Mouse (Mus musculus) cortical plate, adult 2 months (tissue): ENCODE results near the gene Pigz. TPM values are rescaled to one million over a fixed set of nuclear protein-coding genes. Genes with fewer than 3 reads are reported as not detected.

Experiments
- H3K27ac ChIP-seq: fragments of 200-500 bp; 2 replicates; pipeline ENCODE4 v1.5.1; 2012; ENCODE audit warnings: low read length, control low read depth, inconsistent platforms; ENCODE audit not compliant: insufficient read depth
- H3K4me1 ChIP-seq: fragments of 200-500 bp; 2 replicates; pipeline ENCODE4 v1.6.1; 2011; ENCODE audit warnings: low read length; ENCODE audit not compliant: control insufficient read depth, insufficient read depth
- H3K4me3 ChIP-seq: fragments of 200-500 bp; 2 replicates; pipeline ENCODE4 v1.5.1; 2011; ENCODE audit warnings: mild to moderate bottlenecking, low read length, control low read depth; ENCODE audit not compliant: insufficient read depth
- CTCF ChIP-seq: fragments of 200-500 bp; IDR thresholded peaks from 2 replicates; pipeline ENCODE4 v1.5.1; 2011; ENCODE audit warnings: mild to moderate bottlenecking, control low read depth, low read length; ENCODE audit not compliant: insufficient read depth; ENCODE audit errors: extremely low read depth
- POLR2A ChIP-seq: fragments of 200-500 bp; IDR thresholded peaks from 2 replicates; pipeline ENCODE4 v1.6.1; 2011; ENCODE audit warnings: mild to moderate bottlenecking, low read length, control low read depth; ENCODE audit not compliant: insufficient read depth; ENCODE audit errors: extremely low read depth
- polyA plus RNA-seq: library from polyadenylated mRNA; depleted of rRNA; stranded (reverse); fragments of >200 nt; gene quantifications from 2 replicates; pipeline ENCODE4 v1.2.3, GENCODE M21; 2012

Pigz gene
- polyA plus RNA-seq, 1 experiment = 24.6 TPM

DNA sequence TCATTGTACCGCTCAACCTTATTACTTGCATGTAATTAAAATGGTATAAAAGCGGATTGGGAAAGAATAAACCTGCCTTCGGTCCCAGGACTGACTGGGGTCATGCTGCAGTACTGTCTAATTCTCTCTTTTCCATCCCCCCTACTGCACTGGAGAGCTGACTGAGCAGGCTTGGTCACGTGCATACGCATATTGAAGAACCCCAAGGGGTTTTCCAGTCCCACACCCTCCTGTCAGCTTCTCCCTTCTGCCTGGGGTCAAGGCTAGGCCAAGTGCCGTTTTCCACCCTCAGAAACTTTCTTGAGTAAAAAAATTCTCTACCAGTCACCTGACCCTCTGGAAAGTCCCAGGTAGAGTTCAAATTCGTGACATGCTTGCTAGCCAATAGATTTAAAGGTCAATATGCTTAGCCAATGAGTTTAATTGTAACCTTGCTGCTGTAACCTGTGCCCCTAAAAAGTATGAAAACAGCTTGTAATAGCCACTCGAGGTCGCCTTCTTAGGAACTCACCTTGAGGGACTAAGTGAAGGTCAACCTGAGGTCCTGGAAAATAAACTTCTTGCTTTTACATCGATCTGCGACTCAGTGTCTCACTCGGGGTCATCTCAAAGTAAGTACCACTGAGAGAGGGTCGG, 7.0 kb upstream of the Pigz start:
- Histone ChIP-seq H3K4me3 (no peak overlapping the region), H3K27ac (no peak overlapping the region), H3K4me1 (no peaks in the 10 kb centered on the region)
- TF ChIP-seq CTCF (no peak), POLR2A (no peak)

DNA sequence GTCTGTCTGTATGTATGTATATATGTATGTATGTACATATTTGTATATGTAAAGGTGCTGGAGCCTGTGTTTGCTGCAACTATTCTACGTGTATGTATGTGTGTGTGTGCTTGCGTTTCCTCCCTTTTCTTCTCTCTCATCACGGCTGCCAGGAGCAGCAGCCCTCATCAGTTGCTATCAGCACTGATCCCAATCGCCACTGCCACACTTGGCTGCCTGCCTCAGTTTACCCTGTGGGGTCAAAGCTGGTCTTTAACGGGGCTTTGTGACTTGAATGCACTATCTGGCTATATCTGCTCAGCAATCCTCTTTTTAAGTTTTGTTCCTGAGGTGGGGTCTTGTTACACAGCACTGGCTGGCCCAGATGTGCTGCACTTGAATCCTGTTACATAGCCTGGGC, 6.2 kb upstream of the Pigz start:
- Histone ChIP-seq H3K4me3 (no peak overlapping the region), H3K27ac (no peak overlapping the region), H3K4me1 (no peaks in the 10 kb centered on the region)
- TF ChIP-seq CTCF (no peak), POLR2A (no peak)

DNA sequence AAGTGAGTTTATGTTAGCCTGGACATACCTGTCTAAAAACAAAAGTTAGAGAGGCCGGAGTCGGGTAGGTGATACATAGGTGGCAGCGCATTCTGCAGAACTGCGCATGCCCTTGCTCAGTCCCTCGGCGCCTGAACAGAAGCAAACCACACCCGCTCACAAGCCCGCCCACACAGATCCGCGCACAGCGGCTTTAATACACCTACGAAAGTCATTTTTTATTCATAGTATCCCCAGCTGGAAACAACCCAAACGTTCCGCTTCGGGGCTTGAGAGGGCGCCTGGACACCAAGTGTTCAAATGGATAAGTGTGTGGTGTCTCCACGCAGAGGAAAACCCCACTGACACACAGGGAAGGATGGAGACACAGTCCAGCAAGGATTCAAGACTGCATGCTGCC, 2.3 kb upstream of the Pigz start:
- peak overlapping the region; percentile 61 for H3K27ac ChIP-seq
- H3K4me1 ChIP-seq = no peaks in the 10 kb centered on the region
- no peak overlapping the region for H3K4me3 ChIP-seq
- TF ChIP-seq CTCF (no peak), POLR2A (no peak)

DNA sequence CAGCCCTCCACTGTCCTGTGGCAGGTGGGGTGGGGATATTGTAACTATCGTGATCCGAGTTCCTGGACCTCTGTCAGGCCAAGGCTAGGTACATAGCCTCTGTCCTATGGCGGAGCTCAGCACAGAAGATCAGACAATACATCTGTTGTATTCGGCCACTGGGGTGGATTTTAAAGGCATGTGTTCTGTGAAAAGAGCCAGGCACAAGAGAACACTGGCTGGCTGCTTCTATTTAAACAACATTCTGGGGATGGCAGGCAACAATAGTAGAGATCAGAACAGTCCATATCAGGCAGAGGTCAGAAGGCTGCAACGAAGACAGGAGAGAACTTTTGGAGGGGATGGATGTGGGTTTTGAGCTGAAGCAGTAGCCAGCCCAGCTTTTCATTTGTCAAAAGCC, 1.4 kb upstream of the Pigz start:
- Histone ChIP-seq H3K4me1 (no peaks in the 10 kb centered on the region), H3K4me3 (no peak overlapping the region)
- no peak for TF ChIP-seq POLR2A
- no peak for TF ChIP-seq CTCF

DNA sequence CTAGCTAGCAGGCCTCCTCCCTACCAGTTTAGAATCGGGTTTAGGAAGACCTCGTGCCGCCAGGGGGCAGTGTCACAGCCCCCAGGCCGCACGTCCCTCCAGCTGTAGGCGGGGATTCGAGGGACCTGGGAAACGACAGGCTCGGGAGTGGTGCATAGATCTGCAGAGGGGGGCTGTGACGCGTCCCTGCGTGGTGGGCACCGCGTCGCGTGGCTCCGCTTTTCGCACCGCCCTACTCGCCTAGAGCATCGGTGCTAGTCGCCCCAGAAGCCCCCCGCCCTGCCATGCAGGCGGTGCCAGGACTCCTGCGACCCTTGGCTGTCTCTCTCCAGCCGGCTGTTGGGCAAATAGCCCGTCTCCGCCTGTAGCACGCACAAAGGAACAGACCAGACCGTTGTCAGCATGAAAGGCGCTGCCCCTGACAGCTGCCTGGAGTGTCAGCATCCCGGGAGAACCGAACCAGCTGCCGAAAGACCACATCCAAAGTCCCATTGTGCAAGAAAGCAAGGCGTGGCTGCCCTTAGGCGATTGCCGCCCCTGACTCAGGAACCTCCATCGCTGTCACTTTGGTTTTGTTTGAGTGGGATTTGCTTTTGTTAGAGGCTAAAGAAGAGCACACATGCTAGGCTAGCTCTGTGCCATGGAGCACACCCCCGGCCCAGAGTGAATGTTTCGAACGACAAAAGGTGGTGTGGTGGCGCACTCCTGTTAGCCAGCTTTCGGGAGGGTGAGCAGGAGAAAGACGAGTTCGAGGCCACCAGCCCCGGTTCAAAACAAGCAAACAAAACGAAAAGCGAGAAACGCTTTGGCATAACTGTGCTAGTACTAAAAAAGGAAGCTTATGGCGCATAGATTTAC, 582 bp upstream of the Pigz start:
- Histone ChIP-seq H3K4me3 (peak overlapping the region; percentile 52), H3K27ac (peak overlapping the region; percentile 61), H3K4me1 (no peaks in the 10 kb centered on the region)
- TF ChIP-seq CTCF (peak; percentile 71), POLR2A (peak; percentile 74; the same call in 1 of the 2 replicates)

More for the DNA sequence above, 1.4 kb upstream of the Pigz start:
- H3K27ac ChIP-seq = peak overlapping the region; percentile 61

DNA sequence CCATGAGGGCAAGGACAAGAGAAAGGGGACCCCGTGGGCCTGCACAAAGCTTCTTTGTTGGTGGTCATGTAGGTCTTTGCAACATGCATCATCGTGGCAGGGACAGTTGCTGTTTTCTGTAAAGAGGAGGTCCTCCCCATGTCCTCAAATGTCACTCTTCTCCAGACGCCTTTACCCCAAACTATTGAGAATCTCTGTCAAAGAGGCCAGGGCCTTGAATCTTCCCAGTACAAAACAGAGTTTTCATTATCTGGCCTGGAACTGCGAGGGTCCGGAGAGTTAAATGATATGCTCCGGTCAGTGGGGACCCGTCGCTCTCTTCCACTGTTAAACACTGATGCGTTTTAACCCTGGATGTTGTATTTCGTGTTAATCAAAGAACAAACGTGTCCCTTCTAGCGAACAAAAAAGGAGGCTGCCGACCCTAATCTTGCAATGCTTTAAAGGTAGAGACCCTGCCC, 929 bp downstream of the Pigz start:
- Histone ChIP-seq H3K4me3 (peak overlapping the region; percentile 52), H3K27ac (peak overlapping the region; percentile 61), H3K4me1 (no peaks in the 10 kb centered on the region)
- no peak for TF ChIP-seq POLR2A
- TF ChIP-seq CTCF = no peak

DNA sequence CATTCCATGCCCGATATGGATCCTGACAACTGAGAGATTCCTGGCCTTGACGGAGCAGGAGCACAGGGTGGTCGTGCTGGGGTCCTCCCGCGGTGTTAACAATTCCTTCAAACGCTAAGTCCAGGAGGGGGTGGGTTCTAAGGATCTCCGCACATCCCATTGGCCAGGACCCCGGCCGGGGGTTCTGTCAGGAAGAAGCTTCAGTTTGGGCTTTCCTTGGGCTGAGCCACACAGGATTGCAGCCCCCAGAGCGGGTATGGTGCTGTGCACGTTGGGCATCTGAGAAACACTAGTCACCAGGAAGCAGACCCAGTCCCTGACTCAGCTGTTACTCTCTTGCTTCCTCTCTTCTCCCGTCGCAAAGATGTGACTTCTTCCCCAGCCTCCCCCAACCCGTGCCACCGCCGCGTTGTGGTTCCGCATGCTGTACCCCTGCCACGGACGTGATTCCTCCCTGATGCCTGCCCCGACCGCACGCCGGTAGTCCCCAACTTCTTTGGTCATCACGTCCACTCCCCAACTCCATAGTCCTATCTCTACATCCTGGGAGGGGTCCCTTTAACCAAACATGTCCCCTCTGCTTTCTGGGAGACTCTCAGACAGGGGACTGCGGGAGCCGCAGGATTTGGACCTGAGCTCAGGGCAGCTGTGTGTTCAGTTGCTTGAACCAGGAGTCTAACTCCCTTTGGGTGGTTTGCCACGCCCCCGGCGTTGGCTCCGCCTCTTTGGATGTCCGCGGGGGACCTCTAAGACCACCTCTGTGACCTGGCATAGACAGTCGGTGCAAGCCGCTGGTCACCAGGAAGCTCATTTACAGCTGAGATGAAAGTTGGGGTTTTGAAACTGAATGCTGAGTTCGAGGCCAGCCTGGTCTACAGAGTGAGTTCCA, 1.7 kb downstream of the Pigz start:
- TF ChIP-seq CTCF = no peak
- TF ChIP-seq POLR2A = 0 out of 2 replicates have a peak, but pooled peaks have one; percentile 52
- peak overlapping the region; percentile 52 for H3K4me3 ChIP-seq
- no peaks in the 10 kb centered on the region for H3K4me1 ChIP-seq
- peak overlapping the region; percentile 61 for H3K27ac ChIP-seq

DNA sequence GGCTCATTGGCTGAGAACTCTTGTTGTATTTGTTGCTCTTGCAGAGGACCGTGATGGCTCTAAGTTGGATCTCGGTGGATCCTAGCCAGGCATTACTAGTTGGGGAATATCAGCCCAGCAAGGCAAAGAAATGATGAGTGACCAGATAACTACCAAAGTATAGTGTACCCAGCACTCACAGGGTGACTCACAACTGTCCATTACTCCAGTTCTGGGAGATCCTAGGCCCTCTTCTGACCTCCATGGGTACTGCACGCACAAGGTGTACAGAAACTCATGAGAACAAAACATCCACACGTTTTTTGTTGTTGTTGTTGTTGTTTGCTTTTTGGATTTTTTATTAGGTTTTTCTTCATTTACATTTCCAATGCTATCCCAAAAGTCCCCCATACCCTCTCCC, 2.9 kb downstream of the Pigz start:
- TF ChIP-seq POLR2A (no peak), CTCF (0 out of 2 replicates have a peak, but pooled peaks have one; percentile 5)
- Histone ChIP-seq H3K27ac (no peak overlapping the region), H3K4me3 (no peak overlapping the region), H3K4me1 (no peaks in the 10 kb centered on the region)

DNA sequence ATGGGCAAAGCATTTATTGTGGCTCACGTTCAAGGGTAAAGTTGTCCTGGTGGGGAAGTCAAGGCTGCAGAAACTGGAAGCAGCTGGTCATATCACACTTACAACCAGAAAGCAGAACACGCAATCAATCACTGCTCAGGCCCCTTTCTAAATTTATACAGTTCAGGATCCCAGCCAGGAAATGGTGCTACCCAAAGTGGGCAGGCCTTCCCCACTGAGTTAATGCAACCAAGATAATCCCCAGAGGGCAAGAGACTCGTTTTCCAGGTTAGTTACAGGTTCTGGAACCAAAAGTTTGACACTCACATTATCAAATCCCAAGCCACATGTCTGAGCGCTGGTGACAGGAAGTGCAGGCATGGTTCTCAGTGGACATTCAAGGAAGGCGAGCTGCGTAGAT, 5.2 kb downstream of the Pigz start:
- no peak for TF ChIP-seq CTCF
- no peak for TF ChIP-seq POLR2A
- H3K4me3 ChIP-seq = no peak overlapping the region
- no peaks in the 10 kb centered on the region for H3K4me1 ChIP-seq
- H3K27ac ChIP-seq = no peak overlapping the region

DNA sequence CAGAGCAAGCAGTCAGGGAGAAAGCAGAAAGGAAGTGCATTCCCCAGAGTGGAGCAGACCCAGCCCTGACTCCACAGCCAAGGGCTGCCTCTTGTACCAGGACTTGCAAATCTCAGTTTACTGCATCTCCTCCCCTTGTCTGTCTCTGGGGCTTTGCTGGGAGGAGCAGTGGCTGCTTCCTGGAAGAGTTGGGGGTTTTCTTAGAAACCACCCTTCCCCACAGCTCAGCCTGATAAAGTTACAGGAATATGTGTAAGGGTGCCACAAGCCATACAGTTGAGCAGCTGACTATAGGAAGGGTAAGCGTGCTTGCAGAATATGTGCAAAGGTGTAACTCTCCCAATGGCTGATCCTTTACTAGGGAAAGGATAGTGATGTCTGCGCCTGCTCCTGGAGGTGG, 6.9 kb downstream of the Pigz start:
- Histone ChIP-seq H3K4me3 (no peak overlapping the region), H3K27ac (no peak overlapping the region), H3K4me1 (0 out of 2 replicates have a peak, but pooled peaks cover 3% of the 10 kb centered on the region)
- TF ChIP-seq POLR2A = no peak
- no peak for TF ChIP-seq CTCF
